Mouse (Mus musculus): ENCODE results near the gene Banf2.

GRCm38 (mm10) chr2:143983482-143983881, 49.4 kb upstream of the Banf2 start:
- TF ChIP-seq CTCF (IDR thresholded peaks at IDR 0.05; ENCODE audit: extremely low read depth, insufficient read length, insufficient replicate concordance, low read depth, low read length) (no peak), POLR2A (IDR thresholded peaks at IDR 0.05; ENCODE audit: low read depth, low read length) (no peak)
